Comparison of ENCODE assay signal across 14 mouse cellular contexts in the genomic region with DNA sequence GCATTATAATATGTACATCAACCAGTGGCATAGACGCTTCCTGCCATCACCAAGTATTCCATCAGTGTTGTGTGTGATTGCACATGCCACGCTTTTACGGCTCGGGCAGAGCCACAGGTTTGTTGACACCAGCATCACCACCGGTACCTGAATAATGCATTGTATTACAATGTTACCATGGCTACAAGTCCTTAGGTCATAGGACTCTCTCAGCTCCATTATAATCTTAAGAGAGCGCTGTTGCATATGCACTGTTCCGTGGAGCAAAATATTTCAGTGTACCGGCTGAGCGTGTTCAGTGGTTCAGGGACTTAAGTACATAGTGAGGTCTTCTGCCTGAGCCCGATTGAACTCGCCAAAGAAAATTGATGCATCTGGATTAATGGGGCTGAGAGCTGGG.
"Had no signal": no experiment of that assay in that cellular context is flagged by ENCODE, and none has a peak within 500 bp of the region (broad histone marks: within the 10 kb centered on the region; RNA-seq: fewer than 3 reads in every experiment).

No protein-coding gene starts in this region.

- H3K27ac ChIP-seq: liver, embryonic 12.5 days; liver, embryonic 14.5 days; midbrain, embryonic 12.5 days; neural tube, embryonic 12.5 days; stomach, embryonic 15.5 days; stomach, postnatal 0 days had no signal

- H3K36me3 ChIP-seq: liver, embryonic 12.5 days; midbrain, embryonic 12.5 days; neural tube, embryonic 12.5 days; stomach, embryonic 15.5 days had no signal

- ATAC-seq: liver, embryonic 12.5 days had no signal

- H3K9me3 ChIP-seq: liver, embryonic 12.5 days; neural tube, embryonic 12.5 days; stomach, embryonic 15.5 days had no signal

- H3K4me3 ChIP-seq: liver, embryonic 12.5 days; midbrain, embryonic 12.5 days; neural tube, embryonic 12.5 days; stomach, embryonic 15.5 days had no signal

- H3K4me1 ChIP-seq: liver, embryonic 12.5 days had no signal

- DNase-seq: lung, adult 18-20 months; lung, embryonic 14.5 days; lung, postnatal 10 days; lung, postnatal 4 days; right cerebral cortex, postnatal 14 days; thymus, adult 2 months; thymus, postnatal 25 days; thymus, postnatal 4 days had no signal

- H3K27me3 ChIP-seq: liver, embryonic 12.5 days; midbrain, embryonic 12.5 days; neural tube, embryonic 12.5 days; stomach, embryonic 15.5 days had no signal

- H3K9ac ChIP-seq: liver, embryonic 12.5 days; liver, embryonic 14.5 days; lung, embryonic 14.5 days; midbrain, embryonic 12.5 days; neural tube, embryonic 12.5 days; stomach, embryonic 15.5 days had no signal

- H3K4me2 ChIP-seq: liver, embryonic 12.5 days; lung, embryonic 14.5 days; midbrain, embryonic 12.5 days; neural tube, embryonic 12.5 days; stomach, embryonic 15.5 days had no signal
